Mouse (Mus musculus): ENCODE data around the gene Tex44.

DNA sequence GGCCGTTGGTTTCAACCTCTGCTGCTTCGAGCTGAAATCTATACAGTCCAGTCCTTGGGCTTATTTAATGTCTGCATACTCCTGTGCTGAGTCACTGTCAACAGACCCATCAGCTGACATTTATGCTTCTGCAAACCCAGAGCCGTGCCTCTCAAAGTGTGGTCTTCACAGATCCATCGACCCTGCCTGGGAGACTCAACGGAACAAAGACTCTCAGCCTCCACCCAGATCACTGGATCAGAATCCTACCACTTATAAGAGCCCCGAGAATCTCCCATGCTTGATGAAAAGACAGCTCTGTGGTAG, 11.8 kb downstream of the Tex44 start:
- no peak for TF ChIP-seq POLR2A (IDR thresholded peaks at IDR 0.05; ENCODE audit: borderline replicate concordance, extremely low read depth, low read depth, low read length)
- no peak for TF ChIP-seq CTCF (IDR thresholded peaks at IDR 0.05; ENCODE audit: insufficient read depth, low read length)

Measured in lung, adult 2 months (tissue).